Mouse (Mus musculus) gastrocnemius, postnatal 10 days (tissue): ENCODE results near the gene Ppara. TPM values are rescaled to one million over a fixed set of nuclear protein-coding genes. Genes with fewer than 3 reads are reported as not detected.

Experiments
- microRNA-seq, 2 experiments: library from miRNA; unstranded; fragments of <30 nt; microRNA quantifications; one replicate each; pipeline ENCODE4 v1.2.0; 2021
- total RNA-seq, 2 experiments: library from RNA; stranded (reverse); gene quantifications; 2 replicates each; pipeline ENCODE4 v1.2.3; 2021

Ppara gene
- total RNA-seq, 2 experiments from 2014 or later, result 5.0 to 6.5 TPM

Small RNA genes lying within 50 kb of the gene (microRNA-seq; reads per million reads assigned to microRNA genes)
- 14,588 to 19,138 reads per million in 2 experiments for gene Mirlet7b
- 422 to 509 reads per million in 2 experiments for gene Mirlet7c-2

Other genes with a start within 250 kb of the Ppara start
- gene 7530416G11Rik, start 231.8 kb upstream of the Ppara start, total RNA-seq, result not detected
- gene Wnt7b, start 152.5 kb upstream of the Ppara start, total RNA-seq, result under 1 TPM; 0.07 to 0.16 TPM
- gene Cdpf1, start 76.7 kb downstream of the Ppara start, total RNA-seq, result 10 to 100 TPM; 27.5 to 30.7 TPM
- gene Pkdrej, start 86.8 kb downstream of the Ppara start, total RNA-seq, result under 1 TPM; 0.20 to 0.31 TPM
- gene Ttc38, start 97.3 kb downstream of the Ppara start, total RNA-seq, result 1 to 10 TPM; 4.2 to 6.8 TPM
- gene Gtse1, start 124.8 kb downstream of the Ppara start, total RNA-seq, result 1 to 10 TPM; 2.4 to 2.7 TPM
- 10 to 100 TPM; 21.5 to 27.2 TPM for gene Trmu, start 144.3 kb downstream of the Ppara start, total RNA-seq